Mouse (Mus musculus): Measurements from ENCODE around the gene Megf11.

GRCm38 (mm10) chr9:64421986-64422616 is 36.7 kb downstream of the Megf11 start:
- TF ChIP-seq GATA1 (IDR thresholded peaks at IDR 0.05; ENCODE audit: borderline replicate concordance, low read length) (no peak), FLI1 (IDR thresholded peaks at IDR 0.05; ENCODE audit: low read length) (no peak)

Measured in megakaryocyte, embryonic 14.5 days (primary cell).